Mouse (Mus musculus) C2C12 (cell line): ENCODE results near the gene Pcbp3. TPM values are rescaled to one million over a fixed set of nuclear protein-coding genes. Genes with fewer than 3 reads are reported as not detected.

ENCODE experiments used
- H3K27me3 ChIP-seq: one replicate; pipeline ENCODE4 v1.6.1; 2011; ENCODE audit not compliant: control insufficient read depth, insufficient read depth, insufficient read length
- H3K36me3 ChIP-seq: one replicate; pipeline ENCODE4 v1.6.1; 2011; ENCODE audit not compliant: control insufficient read depth, insufficient read depth
- H3K4me3 ChIP-seq: one replicate; pipeline ENCODE4 v1.5.1; 2011; ENCODE audit warnings: mild to moderate bottlenecking, control low read depth; ENCODE audit not compliant: poor library complexity, insufficient read depth, severe bottlenecking
- H3K79me2 ChIP-seq: one replicate; pipeline ENCODE4 v1.6.1; 2011; ENCODE audit not compliant: control insufficient read depth, insufficient read depth
- H3K79me3 ChIP-seq: one replicate; pipeline ENCODE4 v1.6.1; 2011; ENCODE audit warnings: low read depth, control low read depth
- H3ac ChIP-seq: one replicate; pipeline ENCODE3; 2011; ENCODE audit warnings: low read depth; ENCODE audit not compliant: control insufficient read depth, insufficient read length
- CEBPB ChIP-seq: IDR thresholded peaks from one replicate; pipeline ENCODE4 v1.6.1; 2011; ENCODE audit warnings: low read depth, mild to moderate bottlenecking, control low read depth, moderate library complexity
- CTCF ChIP-seq: IDR thresholded peaks from one replicate; pipeline ENCODE4 v1.5.1; 2011; ENCODE audit not compliant: control insufficient read depth, insufficient read depth, insufficient read length
- FOSL1 ChIP-seq: IDR thresholded peaks from one replicate; pipeline ENCODE4 v1.8.0; 2011; ENCODE audit warnings: mild to moderate bottlenecking, low read length; ENCODE audit not compliant: poor library complexity, insufficient read depth, severe bottlenecking
- MAX ChIP-seq: IDR thresholded peaks from one replicate; pipeline ENCODE4 v1.6.1; 2011; ENCODE audit warnings: mild to moderate bottlenecking, control low read depth
- MYOD1 ChIP-seq: IDR thresholded peaks from one replicate; pipeline ENCODE4 v1.6.1; 2011; ENCODE audit warnings: low read depth; ENCODE audit not compliant: control insufficient read depth, insufficient read length
- MYOG ChIP-seq: IDR thresholded peaks from one replicate; pipeline ENCODE4 v1.6.1; 2011; ENCODE audit not compliant: control insufficient read depth, insufficient read length; ENCODE audit errors: extremely low read depth
- USF1 ChIP-seq: IDR thresholded peaks from one replicate; pipeline ENCODE4 v1.6.1; 2011; ENCODE audit warnings: low read depth, mild to moderate bottlenecking, control low read depth, moderate library complexity
- long read RNA-seq, 2 experiments: library from polyadenylated mRNA; unstranded; transcript quantifications; one replicate each; pipeline ENCODE4 v2.0.0; 2019 to 2020
- polyA plus RNA-seq: library from polyadenylated mRNA; unstranded; fragments of >200 nt; fragmentation: generic; extraction: Trizol; gene quantifications from one replicate; pipeline ENCODE4 v1.2.1, GENCODE M21; 2012; ENCODE audit warnings: missing spikeins

The Pcbp3 gene
- polyA plus RNA-seq: 9.8 TPM
- long read RNA-seq, experiment 1, partial matches to known transcripts: 0 of 7 reads
- long read RNA-seq, experiment 1, other reads (novel, unspliced or antisense): 5 of 7 reads
- long read RNA-seq, experiment 2, transcript Pcbp3-201 (16 exons, 2,013 nt): major isoform, 57 of 115 reads
- long read RNA-seq, experiment 2, partial matches to known transcripts: 2 of 115 reads
- long read RNA-seq, experiment 2, other reads (novel, unspliced or antisense): 55 of 115 reads

- Histone ChIP-seq H3ac (peak within 1 kb of the TSS; percentile 74), H3K4me3 (peak within 1 kb of the TSS; percentile 42), H3K79me3 (peaks cover 2% of the 10 kb centered on the region), H3K27me3 (no peaks in the 10 kb centered on the region), H3K79me2 (peaks cover 5% of the 10 kb centered on the region), H3K36me3 (no peaks in the 10 kb centered on the region)
- TF ChIP-seq MAX (peak; percentile 75), CEBPB (no peak), MYOD1 (no peak), MYOG (no peak), USF1 (no peak), FOSL1 (no peak), CTCF (no peak)
Measured at GRCm38 (mm10) chr10:76961790-76962489, at the start of gene Pcbp3. Gene Pcbp3, minus strand, starts transcription at chr10:76961887.

DNA sequence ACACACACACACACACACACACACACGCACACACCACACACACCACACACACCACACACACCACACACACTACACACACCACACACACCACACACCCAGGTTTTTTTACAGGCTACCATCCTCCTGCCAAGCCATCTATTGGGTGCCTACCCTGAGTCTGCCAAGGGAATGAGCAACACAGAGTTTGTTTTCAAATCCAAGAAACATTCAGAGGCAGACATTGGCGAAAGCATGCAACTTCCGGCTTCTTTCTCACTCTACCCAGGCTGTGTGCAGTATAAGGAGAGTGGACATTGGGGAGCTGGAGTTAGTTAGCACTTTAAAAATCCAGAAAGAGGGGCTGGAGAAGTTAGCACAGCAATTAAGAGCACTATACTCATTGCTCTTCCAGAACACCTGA, 47.0 kb upstream of the Pcbp3 start:
- no peak overlapping the region for H3ac ChIP-seq
- H3K79me3 ChIP-seq: no peaks in the 10 kb centered on the region
- TF ChIP-seq MYOD1: no peak
- no peak for TF ChIP-seq MYOG
- no peak for TF ChIP-seq FOSL1
- no peak for TF ChIP-seq CTCF
- no peak for TF ChIP-seq CEBPB
- no peak for TF ChIP-seq MAX
- no peak for TF ChIP-seq USF1
- no peak overlapping the region for H3K4me3 ChIP-seq
- H3K27me3 ChIP-seq: no peaks in the 10 kb centered on the region
- no peaks in the 10 kb centered on the region for H3K79me2 ChIP-seq
- H3K36me3 ChIP-seq: no peaks in the 10 kb centered on the region

- H3K79me3 ChIP-seq: no peaks in the 10 kb centered on the region
- H3K79me2 ChIP-seq: no peaks in the 10 kb centered on the region
- no peaks in the 10 kb centered on the region for H3K36me3 ChIP-seq
- no peak for TF ChIP-seq MYOD1
- TF ChIP-seq CEBPB: no peak
- TF ChIP-seq MAX: no peak
- TF ChIP-seq USF1: no peak
- TF ChIP-seq MYOG: no peak
- TF ChIP-seq CTCF: no peak
- H3K27me3 ChIP-seq: no peaks in the 10 kb centered on the region
- H3K4me3 ChIP-seq: no peak overlapping the region
- H3ac ChIP-seq: no peak overlapping the region
Measured at GRCm38 (mm10) chr10:77008109-77008561, 46.4 kb upstream of the Pcbp3 start.

DNA sequence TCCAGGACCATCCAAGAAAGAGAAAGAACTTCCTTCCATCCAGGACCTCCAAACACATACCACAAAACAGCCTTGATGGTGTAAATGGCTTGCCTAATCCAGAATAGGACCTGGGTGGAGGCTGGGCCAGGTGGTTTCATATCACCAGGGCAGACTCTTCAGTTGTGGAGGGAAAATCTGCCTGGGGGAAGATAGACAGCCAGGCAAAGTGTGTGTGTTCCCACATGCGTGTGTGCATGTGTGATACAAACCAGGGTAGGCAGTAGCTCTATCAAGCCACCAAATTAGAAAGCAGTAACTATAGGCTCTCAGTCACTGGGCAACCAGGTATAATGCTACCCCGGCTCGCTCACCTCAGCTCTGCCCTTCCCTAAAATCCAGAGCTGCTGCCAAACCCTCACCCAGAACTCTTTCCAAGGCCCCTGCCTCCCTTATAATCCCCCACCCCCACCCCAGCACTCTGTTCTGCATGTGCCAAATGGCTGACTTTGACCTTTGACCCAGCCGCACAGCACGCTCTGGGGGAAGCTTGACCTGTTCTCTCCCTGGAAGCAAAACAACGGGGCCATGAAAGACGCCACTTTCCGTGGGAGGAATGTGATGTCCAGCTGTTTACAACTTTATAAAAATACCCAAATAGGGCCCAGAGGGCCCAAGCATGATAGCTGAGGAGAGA, 45.9 kb upstream of the Pcbp3 start:
- Histone ChIP-seq H3K36me3 (no peaks in the 10 kb centered on the region), H3ac (no peak overlapping the region), H3K79me3 (no peaks in the 10 kb centered on the region), H3K4me3 (no peak overlapping the region), H3K79me2 (no peaks in the 10 kb centered on the region), H3K27me3 (no peaks in the 10 kb centered on the region)
- TF ChIP-seq CTCF (no peak), FOSL1 (no peak), USF1 (no peak), CEBPB (no peak), MYOG (no peak), MYOD1 (no peak), MAX (no peak)

DNA sequence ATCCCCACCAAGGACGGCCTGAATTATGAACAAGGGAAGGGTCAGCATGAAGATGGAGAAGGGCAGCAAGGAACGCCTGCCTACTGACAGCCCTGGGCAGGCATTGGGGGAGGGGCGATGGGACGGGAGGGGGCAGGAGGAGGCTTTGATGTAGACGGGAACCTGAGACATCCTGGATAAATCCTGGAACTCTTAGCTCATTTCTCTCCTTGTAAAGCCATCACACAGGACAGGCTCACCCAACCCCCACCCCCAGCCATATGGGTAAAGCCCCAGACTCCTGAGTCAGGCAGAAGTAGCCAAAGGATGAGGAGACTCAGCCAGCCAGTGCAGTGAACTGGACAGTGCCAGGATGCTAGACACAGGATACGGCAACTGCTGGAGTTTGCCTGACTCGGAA, 43.2 kb upstream of the Pcbp3 start:
- TF ChIP-seq CEBPB: no peak
- TF ChIP-seq MAX: no peak
- TF ChIP-seq USF1: no peak
- no peak for TF ChIP-seq MYOG
- H3K4me3 ChIP-seq: no peak overlapping the region

More for the DNA sequence above, 43.2 kb upstream of the Pcbp3 start:
- Histone ChIP-seq H3K79me2 (no peaks in the 10 kb centered on the region), H3K27me3 (peaks cover 3% of the 10 kb centered on the region), H3K36me3 (no peaks in the 10 kb centered on the region), H3K79me3 (no peaks in the 10 kb centered on the region), H3ac (no peak overlapping the region)
